9 mouse cellular contexts compared by ENCODE assay signal in the genomic region with DNA sequence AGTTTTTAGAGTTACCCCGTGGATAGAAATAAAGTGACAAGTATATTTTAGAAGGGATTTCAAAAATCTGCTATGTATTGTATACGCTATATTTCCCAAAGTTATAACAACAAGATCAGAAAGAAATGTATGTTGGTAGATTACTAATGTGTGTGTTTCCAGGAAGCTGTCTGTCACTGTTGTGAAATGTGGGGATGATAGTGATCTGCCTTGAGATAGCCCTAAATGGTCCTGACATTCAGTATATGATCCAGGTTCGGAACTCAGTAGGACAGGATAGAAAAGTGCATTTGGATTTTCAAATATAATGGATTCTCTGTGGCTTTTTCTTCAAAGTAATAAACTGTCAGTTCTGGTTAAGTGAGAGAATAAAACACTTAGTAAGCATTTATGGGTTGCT. TPM values are rescaled to one million over a fixed set of nuclear protein-coding genes. Genes with fewer than 3 reads are reported as not detected.
DNase-seq lines count a peak whose midpoint lies in the region; ATAC-seq and TF ChIP-seq lines count a peak whose summit lies in the region.
"Had no signal": no experiment of that assay in that cellular context is flagged by ENCODE, and none has a peak within 500 bp of the region (broad histone marks: within the 10 kb centered on the region; RNA-seq: fewer than 3 reads in every experiment).

No protein-coding gene starts in this region.

- no peak overlapping the region for H3K27ac ChIP-seq in layer of hippocampus, adult 2 months
- H3K27ac ChIP-seq in hindbrain, embryonic 14.5 days: no peak overlapping the region
- H3K27ac ChIP-seq in midbrain, embryonic 14.5 days (replicated peaks; ENCODE audit: low read depth, low read length): no peak overlapping the region

- 73% methylated on average over 3 of the region's 3 CpGs for WGBS in hindbrain, embryonic 14.5 days
- 65% methylated on average over 3 of the region's 3 CpGs for WGBS in midbrain, embryonic 14.5 days

- no peaks in the 10 kb centered on the region for H3K27me3 ChIP-seq in hindbrain, embryonic 14.5 days (ENCODE audit: control insufficient read depth, insufficient read depth, low read length)
- no peaks in the 10 kb centered on the region for H3K27me3 ChIP-seq in midbrain, embryonic 14.5 days (ENCODE audit: control insufficient read depth, insufficient read depth, low read length)

- no peaks in the 10 kb centered on the region for H3K9me3 ChIP-seq in hindbrain, embryonic 14.5 days (ENCODE audit: control insufficient read depth, low read length)
- no peaks in the 10 kb centered on the region for H3K9me3 ChIP-seq in midbrain, embryonic 14.5 days (ENCODE audit: control insufficient read depth, low read length)

- TF ChIP-seq CTCF in layer of hippocampus, adult 2 months (conservative IDR thresholded peaks at IDR 0.05): no peak

- H3K4me2 ChIP-seq in hindbrain, embryonic 14.5 days (replicated peaks): peak overlapping the region; percentile 48
- H3K4me2 ChIP-seq in midbrain, embryonic 14.5 days (ENCODE audit: low read length): peak overlapping the region; percentile 56

- no peak for DNase-seq in layer of hippocampus, adult 2 months (ENCODE audit: low spot score in 2 of 2)
- DNase-seq in layer of hippocampus, postnatal 36 days: no peak
- peak; percentile 9 for DNase-seq in c-Kit-negative CD71-positive TER-119-positive erythroid progenitor cells, embryonic 14.5 days (ENCODE audit: low read depth, low spot score)
- no peak for DNase-seq in hindbrain, embryonic 14.5 days (ENCODE audit: low spot score)
- no peak for DNase-seq in midbrain, embryonic 14.5 days
- no peak for DNase-seq in embryo, embryonic 10.5 days (ENCODE audit: low spot score)
- DNase-seq in adrenal gland, adult 8-10 months: no peak
- DNase-seq: gastrocnemius, postnatal 36 days; right cerebral cortex, postnatal 25 days had no signal

- ATAC-seq in hindbrain, embryonic 14.5 days (ENCODE audit: low FRiP score): no peak
- ATAC-seq in midbrain, embryonic 14.5 days (ENCODE audit: low FRiP score, low TSS enrichment): no peak

- no peaks in the 10 kb centered on the region for H3K4me1 ChIP-seq in hindbrain, embryonic 14.5 days (replicated peaks; ENCODE audit: control insufficient read depth, insufficient read depth, low read length)
- H3K4me1 ChIP-seq in midbrain, embryonic 14.5 days (ENCODE audit: control insufficient read depth, insufficient read depth, low read length): no peaks in the 10 kb centered on the region

- no peak overlapping the region for H3K9ac ChIP-seq in hindbrain, embryonic 14.5 days
- no peak overlapping the region for H3K9ac ChIP-seq in midbrain, embryonic 14.5 days (replicated peaks; ENCODE audit: low read length)

- H3K36me3 ChIP-seq in hindbrain, embryonic 14.5 days (replicated peaks; ENCODE audit: control insufficient read depth, insufficient read depth): no peaks in the 10 kb centered on the region
- H3K36me3 ChIP-seq in midbrain, embryonic 14.5 days (ENCODE audit: control insufficient read depth, insufficient read depth, low read length): no peaks in the 10 kb centered on the region

- peak overlapping the region; percentile 78 for H3K4me3 ChIP-seq in layer of hippocampus, adult 2 months
- peak overlapping the region; percentile 67; the same call in 1 of the 2 replicates for H3K4me3 ChIP-seq in hindbrain, embryonic 14.5 days (replicated peaks; ENCODE audit: low read length)
- peak overlapping the region; percentile 51 for H3K4me3 ChIP-seq in midbrain, embryonic 14.5 days (replicated peaks; ENCODE audit: low read depth, low read length)

RNA-seq across cellular contexts. Expression of a gene that starts 1.7 kb away (rescaled TPM):
- total RNA-seq in layer of hippocampus, adult 2 months (2021): 10 to 100 TPM; 24.2 to 25.2 TPM
- total RNA-seq in layer of hippocampus, postnatal 36 days (2021): 10 to 100 TPM; 24.3 to 24.7 TPM
- 18.6 and 19.8 TPM in 2 replicates for polyA plus RNA-seq in hindbrain, embryonic 14.5 days (2014; fragmentation: Nextera tagmentation; extraction: Ambion mirVana)
- 12.6 and 17.0 TPM in 2 replicates for polyA plus RNA-seq in midbrain, embryonic 14.5 days (2014; fragmentation: Nextera tagmentation; extraction: Ambion mirVana)
- total RNA-seq in adrenal gland, adult 8-10 months (2022): 10 to 100 TPM; 13.5 to 17.9 (median 16.0) TPM
